24 mouse cellular contexts compared by ENCODE assay signal in genomic region chr10:92615684-92616379, GRCm38 (mm10).
DNase-seq lines count a peak whose midpoint lies in the region; ATAC-seq lines count a peak whose summit lies in the region.
"Had no signal": no experiment of that assay in that cellular context is flagged by ENCODE, and none has a peak within 500 bp of the region (broad histone marks: within the 10 kb centered on the region; RNA-seq: fewer than 3 reads in every experiment).

No protein-coding gene starts in this region.

- H3K9me3 ChIP-seq in embryonic facial prominence, embryonic 14.5 days (ENCODE audit: control insufficient read depth, low read length): no peaks in the 10 kb centered on the region
- H3K9me3 ChIP-seq in embryonic facial prominence, embryonic 10.5 days: no peaks in the 10 kb centered on the region
- H3K9me3 ChIP-seq in forebrain, embryonic 16.5 days (ENCODE audit: control insufficient read depth, low read length): no peaks in the 10 kb centered on the region
- no peaks in the 10 kb centered on the region for H3K9me3 ChIP-seq in forebrain, embryonic 15.5 days
- H3K9me3 ChIP-seq: embryonic facial prominence, embryonic 12.5 days; embryonic facial prominence, embryonic 15.5 days; forebrain, embryonic 10.5 days had no signal

- no peak overlapping the region for H3K4me2 ChIP-seq in embryonic facial prominence, embryonic 14.5 days (ENCODE audit: low read depth, low read length)
- H3K4me2 ChIP-seq in forebrain, embryonic 16.5 days (ENCODE audit: low read length): no peak overlapping the region
- no peak overlapping the region for H3K4me2 ChIP-seq in forebrain, embryonic 15.5 days (replicated peaks)
- H3K4me2 ChIP-seq: embryonic facial prominence, embryonic 12.5 days; embryonic facial prominence, embryonic 15.5 days had no signal

- WGBS in embryonic facial prominence, embryonic 14.5 days: 65% methylated on average over 4 of the region's 5 CpGs
- 90% methylated on average over 4 of the region's 5 CpGs for WGBS in embryonic facial prominence, embryonic 10.5 days
- WGBS in forebrain, embryonic 16.5 days: 70% methylated on average over 4 of the region's 5 CpGs
- WGBS in forebrain, embryonic 15.5 days: 74% methylated on average over 4 of the region's 5 CpGs

- no peak overlapping the region for H3K27ac ChIP-seq in embryonic facial prominence, embryonic 14.5 days (replicated peaks; ENCODE audit: low read depth, low read length)
- no peak overlapping the region for H3K27ac ChIP-seq in embryonic facial prominence, embryonic 10.5 days (replicated peaks)
- no peak overlapping the region for H3K27ac ChIP-seq in forebrain, embryonic 16.5 days (ENCODE audit: low read length)
- H3K27ac ChIP-seq in forebrain, embryonic 15.5 days (replicated peaks): no peak overlapping the region
- H3K27ac ChIP-seq: embryonic facial prominence, embryonic 12.5 days; embryonic facial prominence, embryonic 15.5 days; forebrain, embryonic 10.5 days; gastrocnemius, adult 2 months had no signal

- H3K36me3 ChIP-seq in embryonic facial prominence, embryonic 14.5 days (ENCODE audit: control insufficient read depth, insufficient read depth, low read length): no peaks in the 10 kb centered on the region
- no peaks in the 10 kb centered on the region for H3K36me3 ChIP-seq in embryonic facial prominence, embryonic 10.5 days (replicated peaks)
- H3K36me3 ChIP-seq in forebrain, embryonic 16.5 days (ENCODE audit: control insufficient read depth, insufficient read depth): no peaks in the 10 kb centered on the region
- no peaks in the 10 kb centered on the region for H3K36me3 ChIP-seq in forebrain, embryonic 15.5 days
- H3K36me3 ChIP-seq: embryonic facial prominence, embryonic 12.5 days; embryonic facial prominence, embryonic 15.5 days; forebrain, embryonic 10.5 days had no signal

- ATAC-seq in embryonic facial prominence, embryonic 14.5 days (ENCODE audit: low read depth): no peak
- peak; percentile 72 for ATAC-seq in forebrain, embryonic 16.5 days
- no peak for ATAC-seq in forebrain, embryonic 15.5 days (replicated peaks)
- peak; percentile 77 for ATAC-seq in frontal cortex, adult (ENCODE audit: low TSS enrichment)
- no peak for ATAC-seq in CD4-positive, CD25-positive, alpha-beta regulatory T cell, adult 4 months

- no peak overlapping the region for H3K9ac ChIP-seq in embryonic facial prominence, embryonic 14.5 days (ENCODE audit: low read depth, low read length)
- no peak overlapping the region for H3K9ac ChIP-seq in forebrain, embryonic 16.5 days (replicated peaks; ENCODE audit: low read depth, low read length)
- H3K9ac ChIP-seq in forebrain, embryonic 15.5 days (replicated peaks): no peak overlapping the region
- H3K9ac ChIP-seq: embryonic facial prominence, embryonic 12.5 days; embryonic facial prominence, embryonic 15.5 days had no signal

- no peak overlapping the region for H3K4me3 ChIP-seq in embryonic facial prominence, embryonic 14.5 days (ENCODE audit: low read depth, low read length)
- H3K4me3 ChIP-seq in embryonic facial prominence, embryonic 10.5 days: no peak overlapping the region
- H3K4me3 ChIP-seq in forebrain, embryonic 16.5 days (replicated peaks; ENCODE audit: low read length): no peak overlapping the region
- no peak overlapping the region for H3K4me3 ChIP-seq in forebrain, embryonic 15.5 days
- H3K4me3 ChIP-seq: embryonic facial prominence, embryonic 12.5 days; embryonic facial prominence, embryonic 15.5 days; erythroblast, embryonic 14.5 days; forebrain, embryonic 10.5 days; gastrocnemius, adult 2 months had no signal

- no peaks in the 10 kb centered on the region for H3K4me1 ChIP-seq in embryonic facial prominence, embryonic 14.5 days (ENCODE audit: control insufficient read depth, insufficient read depth, low read length)
- H3K4me1 ChIP-seq in embryonic facial prominence, embryonic 10.5 days: no peaks in the 10 kb centered on the region; the same call in 1 of the 2 replicates
- H3K4me1 ChIP-seq in forebrain, embryonic 16.5 days (replicated peaks; ENCODE audit: control insufficient read depth, insufficient read depth, low read length): no peaks in the 10 kb centered on the region
- no peaks in the 10 kb centered on the region for H3K4me1 ChIP-seq in forebrain, embryonic 15.5 days
- H3K4me1 ChIP-seq: embryonic facial prominence, embryonic 12.5 days; embryonic facial prominence, embryonic 15.5 days had no signal

- no peaks in the 10 kb centered on the region for H3K27me3 ChIP-seq in embryonic facial prominence, embryonic 14.5 days (replicated peaks; ENCODE audit: control insufficient read depth, insufficient read depth, low read length)
- H3K27me3 ChIP-seq in embryonic facial prominence, embryonic 10.5 days (replicated peaks; ENCODE audit: low read depth, poor library complexity, severe bottlenecking): no peaks in the 10 kb centered on the region
- no peaks in the 10 kb centered on the region for H3K27me3 ChIP-seq in forebrain, embryonic 16.5 days (replicated peaks; ENCODE audit: control insufficient read depth, insufficient read depth, low read length)
- H3K27me3 ChIP-seq in forebrain, embryonic 15.5 days: no peaks in the 10 kb centered on the region
- H3K27me3 ChIP-seq: embryonic facial prominence, embryonic 12.5 days; embryonic facial prominence, embryonic 15.5 days had no signal

- DNase-seq in embryonic facial prominence, embryonic 14.5 days (ENCODE audit: low spot score): peak; percentile 45
- DNase-seq in embryonic facial prominence, embryonic 10.5 days (ENCODE audit: low spot score): no peak
- no peak for DNase-seq in frontal cortex, postnatal 14 days (ENCODE audit: low spot score in 2 of 2)
- peak; percentile 34 for DNase-seq in brain, adult 2 months (ENCODE audit: low read depth, low spot score)
- DNase-seq: adrenal gland, adult 2 months; adrenal gland, postnatal 10 days; adrenal gland, postnatal 25 days; B cell, adult 2 months; cerebellum, adult 11 months; cerebellum, adult 18-20 months; cerebellum, adult 8-10 months; cerebellum, adult 9-11 months; cerebellum, postnatal 14 days; cerebellum, postnatal 36 days; embryo, embryonic 11 days; gastrocnemius, adult 2 months had no signal

Comparison
In these comparisons a context has a peak if more than half of its experiments do, and no peak if none do; other contexts are left out.
1. ATAC-seq: peak in forebrain, embryonic 16.5 days (single experiment) and frontal cortex, adult (single experiment); none in embryonic facial prominence, embryonic 14.5 days (single experiment), forebrain, embryonic 15.5 days (single experiment) and CD4-positive, CD25-positive, alpha-beta regulatory T cell, adult 4 months (single experiment).
2. DNase-seq: peak in embryonic facial prominence, embryonic 14.5 days (single experiment) and brain, adult 2 months (single experiment); none in embryonic facial prominence, embryonic 10.5 days (single experiment) and frontal cortex, postnatal 14 days (0 of 2).